Mouse (Mus musculus) gastrocnemius, postnatal 14 days (tissue): Measurements from ENCODE around the gene Trak1. TPM values are rescaled to one million over a fixed set of nuclear protein-coding genes. Genes with fewer than 3 reads are reported as not detected.
A peak's percentile ranks its signal among the peaks of the same experiment; 100 is the strongest.

Source experiments
- DNase-seq: peaks from one replicate; pipeline ENCODE4 v3.0.0; 2021; ENCODE audit warnings: mixed read lengths
- intact Hi-C: fragments of 180-260 bp; cut with DNase I; formaldehyde crosslinking; loops from one replicate; pipeline ENCODE4 v1.15.1; 2025; ENCODE audit warnings: low total_unique reads
- total RNA-seq, 2 experiments: library from RNA; stranded (reverse); gene quantifications; 2 replicates each; pipeline ENCODE4 v1.2.3; 2021

Trak1 gene
- total RNA-seq, 2 experiments from 2014 or later = 167 to 178 TPM

DNA sequence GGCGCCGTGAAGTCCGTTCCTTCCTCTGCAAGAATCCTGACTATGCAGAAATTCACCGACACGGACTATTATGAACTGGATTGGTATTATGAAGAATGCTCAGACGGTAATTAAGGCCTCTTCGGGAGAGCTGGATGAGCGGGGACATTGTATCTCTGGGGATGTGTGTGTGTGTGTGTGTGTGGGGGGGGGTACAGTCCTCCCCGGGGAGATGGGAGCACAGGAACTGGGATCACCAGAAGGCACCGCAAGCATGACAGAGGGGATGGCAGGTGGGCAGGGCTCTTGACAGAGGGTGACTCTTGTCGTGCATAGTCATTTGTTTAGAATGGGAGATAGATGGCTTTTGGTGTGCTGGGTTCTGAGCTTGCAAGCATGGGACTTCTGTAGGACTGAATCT is 106.4 kb downstream of the Trak1 start:
- DNase-seq = no peak
- intact Hi-C loops = no loop called here

DNA sequence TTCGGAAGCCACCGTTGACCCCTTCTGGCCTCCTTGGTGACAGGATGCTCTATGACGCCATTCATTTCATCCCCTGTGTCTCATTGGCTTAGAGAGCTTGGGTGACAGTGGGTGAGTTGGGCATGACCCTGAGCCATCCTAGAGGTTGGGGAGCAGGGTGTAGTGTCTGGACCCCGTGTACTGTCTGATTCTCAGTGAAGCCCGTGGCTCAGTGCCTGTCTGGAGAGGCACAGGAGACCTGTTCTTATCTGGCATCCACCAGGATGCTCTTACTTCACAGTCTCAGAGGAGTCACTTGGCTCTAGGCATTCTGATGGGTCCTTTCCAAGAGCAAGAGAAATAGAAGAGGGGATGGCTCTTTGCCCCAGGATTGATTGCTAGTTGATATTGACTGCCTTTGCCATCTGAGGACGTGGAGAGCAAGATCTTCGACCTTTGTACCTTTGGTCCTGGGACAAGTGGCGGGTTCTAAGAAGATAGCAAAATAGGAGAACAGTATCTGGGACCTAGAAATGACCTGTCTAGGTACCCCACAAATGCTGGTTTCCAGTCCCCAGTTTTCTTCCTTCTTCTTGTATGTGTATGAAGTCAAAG is 107.9 kb downstream of the Trak1 start:
- intact Hi-C loops = no loop called here
- no peak for DNase-seq

DNA sequence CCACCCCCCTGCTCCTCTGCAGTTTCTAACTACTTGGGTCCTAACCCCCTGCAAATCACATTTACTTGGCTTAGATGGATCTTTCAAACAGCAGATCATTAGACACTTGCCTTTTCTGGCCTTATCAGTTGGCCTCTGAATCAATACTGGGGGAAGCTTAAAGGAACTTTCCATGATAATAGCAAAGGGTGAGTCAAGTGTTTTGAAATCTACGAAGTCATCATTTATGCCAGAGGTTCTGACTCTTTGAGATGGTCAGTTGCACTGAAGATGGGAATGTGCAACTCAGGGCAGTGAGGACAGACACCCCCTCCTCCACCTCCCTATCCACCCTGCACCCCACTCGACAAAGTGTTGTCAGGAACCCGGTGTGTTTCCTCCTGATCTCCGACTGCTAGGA is 108.5 kb downstream of the Trak1 start:
- intact Hi-C loops = no loop called here
- no peak for DNase-seq

DNA sequence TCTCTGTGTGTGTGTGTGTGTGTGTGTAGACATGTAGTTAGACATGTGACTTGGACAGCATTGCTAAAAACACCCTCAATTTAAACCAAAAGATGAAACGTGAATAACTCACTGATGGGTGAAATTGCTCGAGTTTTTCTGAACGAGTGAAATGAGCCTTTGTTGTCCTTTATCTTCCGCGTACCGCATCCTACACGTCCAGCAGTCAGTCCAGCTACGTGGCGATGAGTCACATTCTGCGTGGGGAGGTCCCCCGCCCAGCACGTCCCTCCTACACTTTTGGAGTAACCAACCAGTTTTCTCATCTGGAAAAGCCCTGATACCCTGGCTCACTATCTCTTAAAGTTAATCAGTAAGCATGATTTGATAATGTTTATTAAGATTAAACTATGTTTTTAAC is 116.9 kb downstream of the Trak1 start:
- intact Hi-C loops = no loop called here
- no peak for DNase-seq

GRCm38 (mm10) chr9:121415626-121416241 is 118.4 kb downstream of the Trak1 start:
- DNase-seq = peak; percentile 31
- intact Hi-C loops = no loop called here

DNA sequence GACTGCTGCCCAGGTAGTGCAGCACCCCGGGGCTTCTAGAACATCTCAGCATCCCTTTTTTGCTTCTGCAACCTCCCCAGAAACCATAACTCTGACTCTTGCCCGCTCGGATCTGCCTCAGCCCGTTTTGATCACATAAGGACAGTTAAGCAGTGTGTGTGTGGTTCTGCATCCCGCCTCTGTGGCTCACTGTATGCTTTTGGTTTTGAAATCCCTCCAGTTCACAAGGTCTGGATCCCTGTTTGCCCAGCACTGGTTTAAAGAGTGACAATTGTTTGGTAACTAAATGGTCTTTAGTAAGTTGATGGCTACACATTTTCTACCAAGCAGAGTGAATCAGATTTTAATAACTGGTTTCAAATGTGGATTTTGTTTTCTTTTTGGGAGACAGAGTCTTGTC is 119.2 kb downstream of the Trak1 start:
- intact Hi-C loops = no loop called here
- DNase-seq = no peak

GRCm38 (mm10) chr9:121416872-121417637 is 119.8 kb downstream of the Trak1 start:
- intact Hi-C loops = no loop called here

GRCm38 (mm10) chr9:121419011-121419410 is 121.7 kb downstream of the Trak1 start:
- intact Hi-C loops = no loop called here
- DNase-seq = no peak

More at GRCm38 (mm10) chr9:121416872-121417637, 119.8 kb downstream of the Trak1 start:
- DNase-seq = no peak

DNA sequence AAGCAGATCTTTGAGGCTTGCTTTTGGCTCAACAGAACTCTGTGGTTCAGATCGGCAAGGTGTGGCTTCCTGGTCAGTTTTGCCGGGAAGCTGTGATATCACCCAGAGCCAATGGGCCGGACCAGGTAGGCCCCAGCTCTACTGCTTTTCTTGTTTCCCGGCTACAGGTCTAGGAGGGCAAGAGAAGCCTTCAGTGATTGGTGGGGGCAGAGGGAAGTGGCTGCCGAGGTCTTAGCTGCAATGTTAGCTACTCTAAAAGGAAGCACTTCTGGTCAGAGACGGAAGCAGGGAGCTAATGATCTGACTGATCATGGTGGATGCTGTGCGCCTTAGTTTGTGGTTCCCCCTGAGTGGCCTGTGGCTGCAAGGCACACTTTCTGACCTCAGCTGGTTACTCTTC is 122.3 kb downstream of the Trak1 start:
- intact Hi-C loops = no loop called here
- no peak for DNase-seq

DNA sequence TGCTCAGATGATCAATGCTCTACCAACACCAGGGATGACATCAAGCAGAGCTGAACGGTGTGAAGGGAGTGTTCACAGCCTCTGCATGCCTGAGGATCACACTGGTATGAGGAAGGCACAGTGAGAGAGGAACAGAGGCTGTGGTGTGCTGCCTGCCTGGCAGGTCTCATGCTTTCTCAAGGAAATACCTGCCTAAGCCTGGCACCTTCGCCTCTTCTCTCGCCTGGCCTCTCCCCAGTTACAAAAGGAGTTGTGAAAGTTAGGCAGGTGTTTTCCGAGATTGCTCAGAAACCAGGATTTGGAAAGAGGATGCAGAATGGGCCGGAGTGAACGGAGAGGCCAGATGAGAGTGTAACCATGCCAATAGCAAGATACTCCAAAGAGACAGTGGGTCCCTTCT is 123.5 kb downstream of the Trak1 start:
- intact Hi-C loops = no loop called here
- no peak for DNase-seq

- DNase-seq = no peak
- intact Hi-C loops = no loop called here
These were observed 125.1 kb downstream of the Trak1 start for GRCm38 (mm10) chr9:121422402-121422801.

- intact Hi-C loops = no loop called here
- no peak for DNase-seq
These were observed 126.3 kb downstream of the Trak1 start for GRCm38 (mm10) chr9:121423621-121424020.

DNA sequence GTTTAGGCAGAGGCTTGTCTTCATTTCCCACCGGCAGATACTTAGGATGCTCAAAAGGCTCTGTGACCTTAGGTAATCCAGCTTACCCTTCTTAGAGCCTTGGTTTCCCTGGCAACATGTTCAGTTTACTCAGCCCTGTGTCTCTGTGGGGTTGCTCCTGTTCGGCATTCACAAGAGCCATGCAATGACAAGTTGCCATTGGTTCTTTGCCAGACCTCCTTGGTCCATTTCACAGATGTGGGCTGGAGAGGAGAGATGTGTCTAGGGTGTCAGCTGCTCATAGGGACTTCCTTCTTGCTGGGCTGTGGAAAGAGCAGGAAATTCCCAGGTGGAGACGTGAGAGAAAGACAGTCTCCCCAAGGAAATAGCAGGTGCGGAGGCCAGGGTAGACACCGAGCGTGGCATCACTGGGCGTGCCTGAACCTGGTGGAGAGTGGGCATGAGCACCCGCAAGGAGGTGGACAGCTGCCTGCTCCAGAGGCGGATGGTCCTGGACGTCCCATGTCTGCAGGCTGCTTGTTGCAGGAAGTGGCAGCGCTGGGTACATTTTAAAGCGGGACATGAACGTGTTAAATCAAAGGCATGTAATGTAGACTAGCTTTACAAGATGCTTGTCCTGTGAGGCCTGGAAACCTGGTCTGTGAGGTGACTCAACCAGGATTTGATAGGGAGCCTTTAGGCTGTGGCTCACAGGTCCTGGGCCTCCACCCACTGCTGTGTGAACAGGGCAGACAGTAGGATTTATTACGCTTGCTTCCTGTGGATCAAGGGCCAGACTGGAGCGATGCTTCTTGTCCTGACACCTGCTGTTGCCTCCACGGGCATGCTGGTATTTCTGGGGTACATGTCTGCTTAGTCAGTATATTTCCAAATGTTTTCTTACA is 127.2 kb downstream of the Trak1 start:
- DNase-seq = no peak
- intact Hi-C loops = no loop called here

DNA sequence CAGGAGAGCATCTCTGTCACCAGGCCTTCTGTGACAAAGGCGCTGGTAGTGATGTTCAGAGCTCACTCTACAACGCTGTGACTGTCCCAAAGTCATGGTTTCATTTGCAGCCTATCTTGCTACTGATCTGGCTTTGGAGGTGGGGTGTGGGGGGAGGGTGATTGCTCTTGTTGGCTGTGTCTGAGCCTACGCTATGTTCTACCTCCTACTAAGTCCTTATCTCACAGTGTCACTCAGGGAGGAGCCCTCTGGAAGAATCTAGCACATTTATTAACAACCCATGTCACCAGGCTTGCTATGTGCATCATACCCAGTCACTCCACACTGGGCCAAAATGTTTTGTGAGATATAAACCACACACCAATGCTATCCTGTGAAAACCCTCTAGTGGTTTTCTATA is 129.1 kb downstream of the Trak1 start:
- intact Hi-C loops = no loop called here
- DNase-seq = no peak

DNA sequence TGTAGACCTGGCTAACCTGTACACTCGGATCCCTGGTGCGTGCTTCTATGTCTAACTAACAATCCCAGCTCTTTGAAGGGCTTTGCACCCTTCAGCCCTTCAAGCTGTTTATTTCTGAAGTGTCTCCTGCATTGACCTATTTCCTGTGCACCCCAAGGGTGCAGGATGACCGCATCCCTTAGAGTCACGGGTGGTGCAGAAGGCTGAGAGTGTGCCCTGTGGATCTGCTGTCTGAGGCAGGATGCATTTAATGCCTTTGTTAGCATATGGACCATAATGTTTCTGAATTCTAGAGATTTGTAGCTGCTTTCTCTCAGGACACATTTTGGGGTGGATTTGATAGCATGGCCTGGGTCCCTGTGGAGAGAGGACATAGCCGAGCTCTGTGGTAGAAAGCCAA is 129.6 kb downstream of the Trak1 start:
- no peak for DNase-seq
- intact Hi-C loops = no loop called here

DNA sequence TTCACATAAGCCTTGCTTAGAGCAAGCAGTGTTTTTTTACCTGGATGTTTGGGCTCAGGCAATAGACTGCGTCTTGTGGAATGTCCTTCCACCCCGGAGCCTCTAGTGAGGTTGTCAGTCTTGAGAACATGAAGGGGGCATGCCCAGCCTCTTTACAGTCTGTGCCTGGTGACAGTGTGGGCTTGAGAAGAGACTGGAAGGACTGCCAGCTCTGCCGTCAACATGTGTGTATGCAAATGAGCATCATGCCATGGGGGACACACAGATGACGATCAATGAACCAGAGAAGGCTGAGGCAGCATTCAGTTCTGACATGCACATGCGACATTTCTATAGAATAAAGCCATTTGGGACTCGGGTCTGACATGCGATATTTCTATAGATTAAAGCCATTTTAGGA is 132.3 kb downstream of the Trak1 start:
- intact Hi-C loops = no loop called here
- DNase-seq = no peak

GRCm38 (mm10) chr9:121430379-121430778 is 133.1 kb downstream of the Trak1 start:
- intact Hi-C loops = no loop called here
- peak; percentile 40 for DNase-seq

GRCm38 (mm10) chr9:121433745-121434528 is 136.6 kb downstream of the Trak1 start:
- intact Hi-C loops = no loop called here
- DNase-seq = no peak

DNA sequence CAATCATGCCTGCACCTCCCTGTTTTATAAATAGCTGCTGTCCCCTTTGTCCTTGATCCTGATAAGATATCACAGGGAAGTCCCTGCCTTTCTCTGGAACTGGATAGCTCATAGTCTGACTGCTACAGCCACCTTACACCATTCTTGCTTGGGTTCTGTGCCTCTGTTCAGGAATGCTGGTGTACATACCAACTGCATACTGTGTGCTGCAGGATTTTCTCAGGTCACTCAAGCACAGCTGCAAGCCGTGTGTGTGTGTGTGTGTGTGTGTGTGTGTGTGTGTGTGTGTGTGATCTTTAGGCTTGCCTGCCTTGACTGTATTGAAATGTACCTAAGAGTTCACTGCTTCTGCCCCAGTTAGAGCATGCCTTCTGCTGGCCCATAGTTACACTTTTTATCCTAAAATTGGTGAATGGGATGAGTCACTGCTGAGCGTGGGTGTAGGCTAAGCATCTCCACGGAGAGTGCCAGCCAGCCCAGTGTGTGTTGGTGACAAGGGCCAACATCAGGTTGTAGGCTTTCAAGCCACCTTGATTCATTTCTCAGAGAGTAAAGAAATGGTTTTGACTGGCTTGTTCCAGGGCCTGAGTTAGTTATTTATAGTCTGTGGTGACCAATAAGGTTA is 138.1 kb downstream of the Trak1 start:
- DNase-seq = no peak
- intact Hi-C loops = no loop called here
